ENCODE assay signal across 14 mouse cellular contexts in genomic region chr3:85841454-85842176, GRCm38 (mm10). TPM values are rescaled to one million over a fixed set of nuclear protein-coding genes. Genes with fewer than 3 reads are reported as not detected.
DNase-seq lines count a peak whose midpoint lies in the region; ATAC-seq and TF ChIP-seq lines count a peak whose summit lies in the region.
"Had no signal": no experiment of that assay in that cellular context is flagged by ENCODE, and none has a peak within 500 bp of the region (broad histone marks: within the 10 kb centered on the region; RNA-seq: fewer than 3 reads in every experiment).

No protein-coding gene starts in this region.

- 38% methylated on average over 2 of the region's 2 CpGs for WGBS in heart, adult 2 months
- 25% methylated on average over 2 of the region's 2 CpGs for WGBS in kidney, embryonic 16.5 days
- WGBS in embryonic facial prominence, embryonic 10.5 days = 36% methylated on average over 2 of the region's 2 CpGs
- WGBS in limb, embryonic 12.5 days = 21% methylated on average over 2 of the region's 2 CpGs

- H3K27ac ChIP-seq in heart, adult 2 months = peak overlapping the region; percentile 70
- H3K27ac ChIP-seq in kidney, embryonic 16.5 days (ENCODE audit: low read length) = peak overlapping the region; percentile 82
- H3K27ac ChIP-seq in embryonic facial prominence, embryonic 10.5 days (replicated peaks) = peak overlapping the region; percentile 62
- H3K27ac ChIP-seq in limb, embryonic 12.5 days = peak overlapping the region; percentile 88
- H3K27ac ChIP-seq: macrophage had no signal

- H3K79me2 ChIP-seq in heart, adult 2 months (replicated peaks; ENCODE audit: control insufficient read depth, insufficient read depth, low read length) = no peaks in the 10 kb centered on the region; the same call in none of the 2 replicates

- TF ChIP-seq POLR2A in heart, adult 2 months (IDR thresholded peaks at IDR 0.05; ENCODE audit: insufficient read depth, low read depth, low read length) = no peak

- peak; percentile 71; the same call in 1 of the 2 replicates for ATAC-seq in kidney, embryonic 16.5 days (ENCODE audit: low FRiP score, low TSS enrichment)
- ATAC-seq in limb, embryonic 12.5 days (ENCODE audit: insufficient number of reproducible peaks, insufficient read depth, low FRiP score, low TSS enrichment, low read depth) = no peak; the same call in 1 of the 2 replicates
- ATAC-seq: Patski had no signal

- TF ChIP-seq EP300 in heart, adult 2 months (IDR thresholded peaks at IDR 0.05; ENCODE audit: insufficient read depth, low read depth, low read length) = no peak

- no peak overlapping the region for H3K4me3 ChIP-seq in heart, adult 2 months
- no peak overlapping the region for H3K4me3 ChIP-seq in kidney, embryonic 16.5 days (ENCODE audit: low read length)
- no peak overlapping the region for H3K4me3 ChIP-seq in embryonic facial prominence, embryonic 10.5 days
- no peak overlapping the region for H3K4me3 ChIP-seq in limb, embryonic 12.5 days (replicated peaks)
- H3K4me3 ChIP-seq: myocyte had no signal

- H3K36me3 ChIP-seq in heart, adult 2 months (ENCODE audit: control insufficient read depth, insufficient read depth, low read length) = peaks cover 9% of the 10 kb centered on the region
- no peaks in the 10 kb centered on the region for H3K36me3 ChIP-seq in kidney, embryonic 16.5 days (ENCODE audit: insufficient read depth, low read length)
- H3K36me3 ChIP-seq in embryonic facial prominence, embryonic 10.5 days (replicated peaks) = no peaks in the 10 kb centered on the region
- H3K36me3 ChIP-seq in limb, embryonic 12.5 days = no peaks in the 10 kb centered on the region

- no peak overlapping the region for H3K4me2 ChIP-seq in kidney, embryonic 16.5 days (replicated peaks; ENCODE audit: low read depth, low read length)
- H3K4me2 ChIP-seq in limb, embryonic 12.5 days = no peak overlapping the region; the same call in 1 of the 2 replicates

- no peaks in the 10 kb centered on the region for H3K27me3 ChIP-seq in heart, adult 2 months (ENCODE audit: control insufficient read depth, insufficient read depth, low read length)
- no peaks in the 10 kb centered on the region for H3K27me3 ChIP-seq in kidney, embryonic 16.5 days (ENCODE audit: insufficient read depth, low read length)
- no peaks in the 10 kb centered on the region for H3K27me3 ChIP-seq in embryonic facial prominence, embryonic 10.5 days (replicated peaks; ENCODE audit: low read depth, poor library complexity, severe bottlenecking)
- no peaks in the 10 kb centered on the region for H3K27me3 ChIP-seq in limb, embryonic 12.5 days
- H3K27me3 ChIP-seq: Patski had no signal

- H3K9ac ChIP-seq in heart, adult 2 months (ENCODE audit: low read depth, low read length) = no peak overlapping the region
- no peak overlapping the region for H3K9ac ChIP-seq in kidney, embryonic 16.5 days (replicated peaks; ENCODE audit: low read length)
- H3K9ac ChIP-seq in limb, embryonic 12.5 days (replicated peaks) = no peak overlapping the region

- H3K9me3 ChIP-seq in kidney, embryonic 16.5 days (ENCODE audit: low read length) = no peaks in the 10 kb centered on the region
- no peaks in the 10 kb centered on the region for H3K9me3 ChIP-seq in embryonic facial prominence, embryonic 10.5 days
- H3K9me3 ChIP-seq in limb, embryonic 12.5 days = no peaks in the 10 kb centered on the region

- intact Hi-C loops in heart, adult 2 months (cut with DNase I) = no loop called here
- intact Hi-C loops in heart, postnatal 14 days (cut with DNase I) = loop anchor here (5.0 kb wide), 1 partner anchor 46 kb away; the partner anchor contains the start of genes Glt28d2 and Gm37240

- DNase-seq in heart, adult 2 months = no peak
- no peak for DNase-seq in heart, postnatal 14 days
- no peak for DNase-seq in kidney, postnatal 14 days
- DNase-seq in embryonic facial prominence, embryonic 10.5 days (ENCODE audit: low spot score) = peak; percentile 14
- DNase-seq in Muller cell, postnatal 12 days (ENCODE audit: inconsistent ontology term) = no peak
- no peak for DNase-seq in thymus, postnatal 0 days (ENCODE audit: low spot score)
- DNase-seq: cerebellum, adult 8-10 months; right cerebral cortex, adult 18-20 months had no signal

- no peak for TF ChIP-seq CTCF in heart, adult 2 months (IDR thresholded peaks at IDR 0.05)

- H3K4me1 ChIP-seq in heart, adult 2 months (ENCODE audit: control insufficient read depth, insufficient read depth, low read length) = peaks cover 9% of the 10 kb centered on the region
- H3K4me1 ChIP-seq in kidney, embryonic 16.5 days (ENCODE audit: insufficient read depth, low read length) = peaks cover 17% of the 10 kb centered on the region
- H3K4me1 ChIP-seq in embryonic facial prominence, embryonic 10.5 days = peaks cover 15% of the 10 kb centered on the region
- H3K4me1 ChIP-seq in limb, embryonic 12.5 days (replicated peaks) = peaks cover 17% of the 10 kb centered on the region

RNA-seq across cellular contexts. Expression of gene Fam160a1, which starts 24.5 kb away (rescaled TPM):
- total RNA-seq in heart, adult 2 months (2021) = 10 to 100 TPM; 47.0 to 68.1 TPM
- 25.0 and 38.7 TPM in 2 replicates for polyA plus RNA-seq in heart, adult 2 months (2012; rRNA removed)
- 10 to 100 TPM; 47.7 to 50.4 TPM for total RNA-seq in heart, postnatal 14 days (2021)
- polyA plus RNA-seq in kidney, embryonic 16.5 days (2015; fragmentation: Nextera tagmentation; extraction: Ambion mirVana) = 6.1 and 6.7 TPM in 2 replicates
- 1.3 and 1.7 TPM in 2 replicates for polyA plus RNA-seq in embryonic facial prominence, embryonic 10.5 days (2016; fragmentation: Nextera tagmentation; extraction: Ambion mirVana)
- polyA plus RNA-seq in limb, embryonic 12.5 days (2016; fragmentation: Nextera tagmentation; extraction: Ambion mirVana) = 2.1 and 2.3 TPM in 2 replicates
- 2.3 and 2.8 TPM in 2 replicates for polyA plus RNA-seq in thymus, postnatal 0 days (2015; fragmentation: Nextera tagmentation; extraction: Ambion mirVana)
- total RNA-seq: granulocyte monocyte progenitor cell, adult 5-6 weeks had no signal
- polyA plus RNA-seq: macrophage had no signal

RNA-seq across cellular contexts. Expression of gene Glt28d2, which starts 45.7 kb away (rescaled TPM):
- 1 to 10 TPM; 6.3 to 8.5 TPM for total RNA-seq in heart, adult 2 months (2021)
- polyA plus RNA-seq in heart, adult 2 months (2012; rRNA removed) = 1.9 and 3.1 TPM in 2 replicates
- 1 to 10 TPM; 7.3 to 7.6 TPM for total RNA-seq in heart, postnatal 14 days (2021)
- polyA plus RNA-seq in kidney, embryonic 16.5 days (2015; fragmentation: Nextera tagmentation; extraction: Ambion mirVana) = 3.0 and 3.7 TPM in 2 replicates
- polyA plus RNA-seq in embryonic facial prominence, embryonic 10.5 days (2016; fragmentation: Nextera tagmentation; extraction: Ambion mirVana) = 0.59 and 0.64 TPM in 2 replicates
- polyA plus RNA-seq in limb, embryonic 12.5 days (2016; fragmentation: Nextera tagmentation; extraction: Ambion mirVana) = 1.2 and 1.5 TPM in 2 replicates
- polyA plus RNA-seq in thymus, postnatal 0 days (2015; fragmentation: Nextera tagmentation; extraction: Ambion mirVana) = 1.6 and 1.7 TPM in 2 replicates
- total RNA-seq: granulocyte monocyte progenitor cell, adult 5-6 weeks had no signal
- polyA plus RNA-seq: macrophage had no signal

RNA-seq across cellular contexts. Expression of gene Gm37240, which starts 45.7 kb away (rescaled TPM):
- total RNA-seq in heart, adult 2 months (2021) = 10 to 100 TPM; 36.6 to 45.3 TPM
- polyA plus RNA-seq in heart, adult 2 months (2012; rRNA removed) = 21.9 and 25.0 TPM in 2 replicates
- 10 to 100 TPM; 39.0 to 42.7 TPM for total RNA-seq in heart, postnatal 14 days (2021)
- 8.7 and 13.4 TPM in 2 replicates for polyA plus RNA-seq in kidney, embryonic 16.5 days (2015; fragmentation: Nextera tagmentation; extraction: Ambion mirVana)
- 1.9 and 2.8 TPM in 2 replicates for polyA plus RNA-seq in embryonic facial prominence, embryonic 10.5 days (2016; fragmentation: Nextera tagmentation; extraction: Ambion mirVana)
- polyA plus RNA-seq in limb, embryonic 12.5 days (2016; fragmentation: Nextera tagmentation; extraction: Ambion mirVana) = 3.4 and 4.8 TPM in 2 replicates
- 3.4 and 5.2 TPM in 2 replicates for polyA plus RNA-seq in thymus, postnatal 0 days (2015; fragmentation: Nextera tagmentation; extraction: Ambion mirVana)
- total RNA-seq: granulocyte monocyte progenitor cell, adult 5-6 weeks had no signal
- polyA plus RNA-seq: macrophage had no signal
